Mouse (Mus musculus) left cerebral cortex, postnatal 10 days (tissue): ENCODE results near the gene Olfr393. TPM values are rescaled to one million over a fixed set of nuclear protein-coding genes. Genes with fewer than 3 reads are reported as not detected.

Experiments
- DNase-seq, 2 experiments: peaks; one replicate each; pipeline ENCODE4 v3.0.0; 2021 to 2022; ENCODE audit warnings: low spot score in 2 of 2, mixed read lengths in 1 of 2; ENCODE audit errors: extremely low spot score in 1 of 2
- intact Hi-C: fragments of 180-260 bp; cut with DNase I; formaldehyde crosslinking; loops from one replicate; pipeline ENCODE4 v1.15.1; 2025
- total RNA-seq, 2 experiments: library from RNA; stranded (reverse); gene quantifications; 2 replicates each; pipeline ENCODE4 v1.2.3; 2021

The Olfr393 gene
- total RNA-seq = not detected

DNA sequence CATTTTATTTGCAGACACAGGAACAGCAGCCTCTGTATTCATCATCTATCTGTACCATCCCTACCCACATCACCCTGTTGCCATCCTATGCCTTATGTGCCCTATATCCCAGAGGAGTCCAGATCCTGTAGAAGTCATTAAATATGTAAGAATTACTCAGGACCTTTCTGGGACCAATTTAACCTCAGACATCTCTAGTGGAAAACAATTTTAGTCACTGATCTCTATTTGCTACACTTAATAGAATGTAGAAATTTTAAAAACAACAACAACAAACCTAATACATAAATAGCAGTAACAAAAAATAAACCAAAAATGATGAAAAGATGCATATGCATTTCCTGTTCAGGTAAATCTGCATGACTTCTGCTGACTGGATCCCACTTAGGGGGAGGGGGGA, at the start of gene Olfr393:
Gene Olfr393, minus strand, starts transcription at position 101 of the 400 bp plus-strand sequence.
- intact Hi-C loops = no loop called here
- DNase-seq = no peak

DNA sequence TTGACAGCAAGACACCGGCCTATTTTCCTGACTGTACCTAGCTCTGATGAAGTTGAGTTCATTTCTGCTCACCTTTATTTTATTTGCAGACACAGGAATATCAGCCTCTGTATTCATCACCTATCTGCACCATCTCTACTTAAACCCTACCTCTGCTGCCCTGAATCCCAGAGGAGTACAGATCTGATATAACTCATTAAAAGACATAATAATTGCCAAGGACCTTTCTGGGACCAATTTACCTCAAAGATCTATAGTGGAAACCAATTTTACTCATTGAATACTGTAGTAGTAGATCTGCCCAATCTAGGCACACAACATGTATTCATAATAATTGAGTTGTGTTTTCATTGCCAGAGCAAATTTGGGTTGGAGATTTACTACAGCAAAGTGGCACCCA, 39.4 kb upstream of the Olfr393 start, which contains the start of gene Olfr394:
Gene Olfr394, minus strand, starts transcription at position 101 of the 400 bp plus-strand sequence.
- intact Hi-C loops = loop anchor here (5.0 kb wide), 1 partner anchor 233 kb away; no protein-coding TSS in a partner anchor
- DNase-seq = no peak

DNA sequence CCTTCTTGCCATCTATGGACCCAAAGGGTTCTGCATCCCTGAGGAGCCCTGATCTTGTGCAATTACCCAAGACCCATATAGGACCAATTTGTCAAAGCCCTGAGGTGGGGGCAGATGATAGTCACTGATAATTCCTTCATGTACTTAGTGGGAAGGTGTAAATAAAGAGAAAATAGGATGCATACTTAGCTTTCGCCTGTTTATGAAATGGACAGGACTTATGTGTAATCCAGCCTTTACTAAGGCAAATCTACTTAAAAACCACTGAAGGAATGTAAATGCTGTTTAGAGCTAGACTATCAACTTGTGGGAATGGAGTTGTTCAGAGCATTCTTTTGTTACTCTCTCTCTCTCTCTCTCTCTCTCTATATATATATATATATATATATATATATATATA, 34.3 kb downstream of the Olfr393 start, which contains the start of gene Olfr392:
Gene Olfr392, minus strand, starts transcription at position 101 of the 400 bp plus-strand sequence.
- no peak for DNase-seq

DNA sequence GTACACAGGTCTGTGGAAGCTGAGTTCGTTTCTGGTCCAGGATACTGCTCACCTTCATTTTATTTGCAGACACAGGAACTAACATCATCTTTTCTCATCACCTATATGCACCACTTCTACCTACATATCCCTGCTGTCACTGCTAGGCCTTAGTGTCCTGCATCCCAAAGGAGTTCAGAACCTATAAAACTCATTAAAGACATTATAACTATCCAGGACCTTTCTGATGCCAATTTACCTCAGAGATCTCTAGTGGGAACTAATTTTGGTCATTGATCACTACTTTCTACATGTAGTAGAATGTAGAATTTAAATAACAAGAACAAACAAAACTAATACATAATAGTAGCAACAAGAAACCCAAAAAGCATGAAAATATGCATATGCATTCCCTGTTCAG, 48.3 kb downstream of the Olfr393 start, which contains the start of gene Olfr391-ps:
Gene Olfr391-ps, minus strand, starts transcription at position 101 of the 400 bp plus-strand sequence.
- intact Hi-C loops = no loop called here

More for the DNA sequence above, 34.3 kb downstream of the Olfr393 start, which contains the start of gene Olfr392:
- intact Hi-C loops = no loop called here

More for the DNA sequence above, 48.3 kb downstream of the Olfr393 start, which contains the start of gene Olfr391-ps:
- no peak for DNase-seq

Other genes starting within 250 kb of the Olfr393 start
- gene Zfp735, start 162.7 kb downstream of the Olfr393 start, total RNA-seq = not detected
- not detected for gene Olfr389, start 70.7 kb downstream of the Olfr393 start, total RNA-seq
- gene Olfr390, start 68.5 kb downstream of the Olfr393 start, total RNA-seq = not detected
- gene Olfr391-ps, start 48.4 kb downstream of the Olfr393 start, total RNA-seq = not detected
- not detected for gene Olfr392, start 34.4 kb downstream of the Olfr393 start, total RNA-seq
- gene Olfr394, start 39.3 kb upstream of the Olfr393 start, total RNA-seq = not detected
- gene Olfr395, start 57.8 kb upstream of the Olfr393 start, total RNA-seq = not detected
- gene Olfr23, start 85.2 kb upstream of the Olfr393 start, total RNA-seq = not detected
- not detected for gene Olfr397, start 109.4 kb upstream of the Olfr393 start, total RNA-seq
- not detected for gene Olfr398, start 139.0 kb upstream of the Olfr393 start, total RNA-seq
- gene Olfr139, start 205.1 kb upstream of the Olfr393 start, total RNA-seq = not detected
- not detected for gene Olfr399, start 205.2 kb upstream of the Olfr393 start, total RNA-seq
- not detected for gene Zfp616, start 218.5 kb upstream of the Olfr393 start, total RNA-seq